In the genomic region with DNA sequence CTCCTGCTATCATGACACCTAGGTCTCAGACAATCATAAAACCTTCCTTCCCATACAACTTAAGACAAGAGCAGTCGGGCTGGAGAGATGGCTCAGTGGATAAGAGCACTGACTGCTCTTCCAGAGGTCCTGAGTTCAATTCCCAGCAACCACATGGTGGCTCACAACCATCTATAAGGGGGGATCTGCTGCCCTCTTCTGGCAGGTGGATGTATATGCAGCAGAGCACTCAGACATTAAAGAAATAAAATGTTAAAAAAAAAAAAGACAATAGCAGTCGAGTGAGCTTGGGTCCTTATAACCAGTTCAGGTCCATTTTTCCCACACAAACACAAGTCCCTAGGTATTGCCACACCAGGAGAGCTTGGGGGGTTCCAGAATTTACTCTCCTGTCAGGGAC, we compare ENCODE assay signal across 10 mouse cellular contexts. TPM values are rescaled to one million over a fixed set of nuclear protein-coding genes. Genes with fewer than 3 reads are reported as not detected.
DNase-seq lines count a peak whose midpoint lies in the region; ATAC-seq and TF ChIP-seq lines count a peak whose summit lies in the region.
"Had no signal": no experiment of that assay in that cellular context is flagged by ENCODE, and none has a peak within 500 bp of the region (broad histone marks: within the 10 kb centered on the region; RNA-seq: fewer than 3 reads in every experiment).

No protein-coding gene starts in this region.

- H3K9ac ChIP-seq in kidney, embryonic 15.5 days, result no peak overlapping the region
- no peak overlapping the region for H3K9ac ChIP-seq in CH12.LX (ENCODE audit: insufficient read depth, low read depth)
- H3K9ac ChIP-seq in MEL (ENCODE audit: control insufficient read depth, low read depth, low read length, poor library complexity, severe bottlenecking), result no peak overlapping the region
- H3K9ac ChIP-seq: hindbrain, embryonic 15.5 days had no signal

- H3K79me2 ChIP-seq in CH12.LX (replicated peaks; ENCODE audit: control insufficient read depth, extremely low read depth, insufficient read depth, poor library complexity, severe bottlenecking), result no peaks in the 10 kb centered on the region
- no peaks in the 10 kb centered on the region for H3K79me2 ChIP-seq in MEL (ENCODE audit: control insufficient read depth, insufficient read depth, low read length, poor library complexity)

- peak; percentile 65 to 70 for TF ChIP-seq CTCF in CH12.LX (conservative IDR thresholded peaks at IDR 0.05 in 1 of 2, IDR thresholded peaks at IDR 0.05 in 1 of 2; ENCODE audit: low read depth in 2 of 2, low read length in 2 of 2)
- TF ChIP-seq CTCF in MEL (IDR thresholded peaks at IDR 0.05 in 2 of 3, conservative IDR thresholded peaks at IDR 0.05 in 1 of 3; ENCODE audit: control insufficient read depth in 1 of 3, insufficient read depth in 1 of 3, low read depth in 2 of 3, low read length in 3 of 3, poor library complexity in 1 of 3, severe bottlenecking in 1 of 3), result peak; percentile 66 to 79 (median 68)

- TF ChIP-seq POLR2A in CH12.LX (IDR thresholded peaks at IDR 0.05; ENCODE audit: low read depth, low read length) (no peak), MEL (IDR thresholded peaks at IDR 0.05; ENCODE audit: control insufficient read depth in 1 of 2, insufficient read depth in 1 of 2, low read depth in 1 of 2, low read length in 2 of 2, poor library complexity in 1 of 2) (no peak)

- H3K4me2 ChIP-seq in kidney, embryonic 15.5 days, result no peak overlapping the region
- no peak overlapping the region for H3K4me2 ChIP-seq in CH12.LX (ENCODE audit: insufficient read depth, low read depth, poor library complexity, severe bottlenecking)
- H3K4me2 ChIP-seq: hindbrain, embryonic 15.5 days had no signal

- dilution Hi-C loops in CH12.LX (cut with MboI; ENCODE audit: extremely low pct_ligation_motif_present, extremely low pct_unique_long_range_greater_than_20kb, low sequenced_read_pairs), result no loop called here

- peak; percentile 29 for DNase-seq in kidney, postnatal 10 days
- DNase-seq in CH12.LX (ENCODE audit: extremely low read depth) (peak; percentile 36), MEL (ENCODE audit: low read depth, low spot score) (peak; percentile 74)
- peak; percentile 63 for DNase-seq in naive thymus-derived CD4-positive, alpha-beta T cell, adult 2 months (ENCODE audit: low read depth)
- no peak for DNase-seq in right cerebral cortex, postnatal 25 days
- DNase-seq: adrenal gland, postnatal 10 days had no signal

- TF ChIP-seq EP300 in CH12.LX (IDR thresholded peaks at IDR 0.05; ENCODE audit: low read length), result no peak
- TF ChIP-seq EP300 in MEL (IDR thresholded peaks at IDR 0.05; ENCODE audit: low read depth in 1 of 2, low read length in 2 of 2), result no peak

- in situ Hi-C loops in CH12.LX (cut with MboI; ENCODE audit: low pct_ligation_motif_present, low pct_unique_long_range_greater_than_20kb, low sequenced_read_pairs), result no loop called here

- WGBS in kidney, embryonic 15.5 days, result 74% methylated on average over 2 of the region's 2 CpGs

- H3K36me3 ChIP-seq in kidney, embryonic 15.5 days, result peaks cover 8% of the 10 kb centered on the region
- H3K36me3 ChIP-seq in CH12.LX (replicated peaks in 1 of 2; ENCODE audit: control insufficient read depth in 1 of 2, insufficient read depth in 1 of 2, low read length in 1 of 2), result no peaks in the 10 kb centered on the region
- no peaks in the 10 kb centered on the region for H3K36me3 ChIP-seq in MEL (ENCODE audit: control insufficient read depth in 1 of 2, insufficient read depth in 2 of 2, low read length in 2 of 2)
- H3K36me3 ChIP-seq: hindbrain, embryonic 15.5 days had no signal

- peaks cover 9% of the 10 kb centered on the region; the same call in 1 of the 2 replicates for H3K9me3 ChIP-seq in kidney, embryonic 15.5 days (replicated peaks)
- H3K9me3 ChIP-seq in CH12.LX (replicated peaks; ENCODE audit: low read length), result peaks cover 13% of the 10 kb centered on the region
- H3K9me3 ChIP-seq in MEL (replicated peaks; ENCODE audit: insufficient read depth, low read length), result no peaks in the 10 kb centered on the region
- H3K9me3 ChIP-seq: hindbrain, embryonic 15.5 days had no signal

- no peaks in the 10 kb centered on the region for H3K27me3 ChIP-seq in kidney, embryonic 15.5 days
- H3K27me3 ChIP-seq in CH12.LX (replicated peaks), result peaks cover 69% of the 10 kb centered on the region
- H3K27me3 ChIP-seq in MEL (ENCODE audit: control insufficient read depth in 1 of 2, insufficient read depth in 2 of 2, low read length in 2 of 2), result peaks cover 5 to 6% of the 10 kb centered on the region in 2 experiments; a peak in 3 of 4 replicates
- H3K27me3 ChIP-seq: hindbrain, embryonic 15.5 days had no signal

- no peak overlapping the region for H3K27ac ChIP-seq in kidney, embryonic 15.5 days
- no peak overlapping the region for H3K27ac ChIP-seq in CH12.LX (ENCODE audit: insufficient read depth, low read depth)
- no peak overlapping the region for H3K27ac ChIP-seq in MEL (ENCODE audit: control insufficient read depth, low read depth, low read length)
- H3K27ac ChIP-seq: hindbrain, embryonic 15.5 days had no signal

- H3K4me1 ChIP-seq in kidney, embryonic 15.5 days, result peaks cover 38% of the 10 kb centered on the region
- H3K4me1 ChIP-seq in CH12.LX (ENCODE audit: control insufficient read depth in 1 of 2, insufficient read depth in 2 of 2) (no peaks in the 10 kb centered on the region), MEL (ENCODE audit: control insufficient read depth in 1 of 2, insufficient read depth in 2 of 2, low read length in 2 of 2) (no peaks in the 10 kb centered on the region)

- TF ChIP-seq RAD21 in CH12.LX (IDR thresholded peaks at IDR 0.05; ENCODE audit: low read depth, low read length) (peak; percentile 42), MEL (IDR thresholded peaks at IDR 0.05; ENCODE audit: low read depth, low read length) (peak; percentile 70)

- no peak overlapping the region for H3K4me3 ChIP-seq in kidney, embryonic 15.5 days (replicated peaks)
- H3K4me3 ChIP-seq in CH12.LX (replicated peaks in 1 of 3; ENCODE audit: low read depth in 2 of 3, low read length in 2 of 3, poor library complexity in 1 of 3), result no peak overlapping the region
- no peak overlapping the region for H3K4me3 ChIP-seq in MEL (ENCODE audit: control insufficient read depth in 1 of 2, insufficient read depth in 1 of 2, low read depth in 2 of 2, low read length in 2 of 2)
- H3K4me3 ChIP-seq: erythroblast, embryonic 14.5 days; hindbrain, embryonic 15.5 days had no signal

- no peak for ATAC-seq in kidney, embryonic 15.5 days (replicated peaks; ENCODE audit: low FRiP score)
- no peak for ATAC-seq in frontal cortex, adult (ENCODE audit: low TSS enrichment)

TF ChIP-seq in CH12.LX, 34 proteins besides CTCF, POLR2A, EP300 and RAD21:
- TF ChIP-seq ZNF384 (IDR thresholded peaks at IDR 0.05; ENCODE audit: low read depth, low read length), result peak; percentile 68
- no peak for TF ChIP-seq MEF2A (IDR thresholded peaks at IDR 0.05; ENCODE audit: borderline replicate concordance, low read depth, low read length)
- TF ChIP-seq SIN3A (IDR thresholded peaks at IDR 0.05; ENCODE audit: low read length), result no peak
- peak; percentile 39 for TF ChIP-seq SMC3 (IDR thresholded peaks at IDR 0.05; ENCODE audit: low read depth, low read length)

TF ChIP-seq in MEL, 35 proteins besides CTCF, POLR2A, EP300 and RAD21:
- TF ChIP-seq SMC3 (IDR thresholded peaks at IDR 0.05; ENCODE audit: low read depth, low read length) (peak; percentile 66), NELFE (IDR thresholded peaks at IDR 0.05; ENCODE audit: low read depth, low read length) (no peak), POLR2AphosphoS5 (IDR thresholded peaks at IDR 0.05; ENCODE audit: borderline replicate concordance, low read depth, low read length) (no peak), ZC3H11A (IDR thresholded peaks at IDR 0.05; ENCODE audit: low read depth, low read length) (peak; percentile 61), USF1 (IDR thresholded peaks at IDR 0.05; ENCODE audit: low read depth, low read length) (no peak), USF2 (IDR thresholded peaks at IDR 0.05; ENCODE audit: borderline replicate concordance in 1 of 2, insufficient read depth in 1 of 2, low read depth in 1 of 2, low read length in 2 of 2) (no peak), TBP (IDR thresholded peaks at IDR 0.05; ENCODE audit: low read depth, low read length) (peak; percentile 49; the same call in 1 of the 2 replicates), ETS1 (IDR thresholded peaks at IDR 0.05; ENCODE audit: low read depth, low read length) (no peak), CHD1 (IDR thresholded peaks at IDR 0.05; ENCODE audit: low read depth, low read length) (no peak), SIN3A (IDR thresholded peaks at IDR 0.05; ENCODE audit: low read length) (no peak), RCOR1 (IDR thresholded peaks at IDR 0.05; ENCODE audit: low read depth, low read length) (no peak), ZNF384 (IDR thresholded peaks at IDR 0.05; ENCODE audit: low read depth, low read length) (peak; percentile 89), POLR2AphosphoS2 (IDR thresholded peaks at IDR 0.05; ENCODE audit: low read length) (no peak), BHLHE40 (IDR thresholded peaks at IDR 0.05; ENCODE audit: borderline replicate concordance, low read depth, low read length) (no peak), MAX (IDR thresholded peaks at IDR 0.05; ENCODE audit: low read length) (no peak), MYC (IDR thresholded peaks at IDR 0.05; ENCODE audit: low read depth, low read length) (peak; percentile 82), UBTF (IDR thresholded peaks at IDR 0.05; ENCODE audit: borderline replicate concordance, insufficient read depth, low read depth, low read length) (no peak)

RNA-seq across cellular contexts. Expression of a gene that starts 23.9 kb away (rescaled TPM):
- polyA plus RNA-seq in kidney, embryonic 15.5 days (2015; fragmentation: Nextera tagmentation; extraction: Ambion mirVana), result 11.8 and 14.1 TPM in 2 replicates
- 0.04 TPM in 2 replicates for total RNA-seq in CH12.LX (2012; rRNA removed)
- total RNA-seq in CH12.LX (2014; rRNA removed), result not detected in 2 replicates
- not detected in 2 replicates for polyA plus RNA-seq in CH12.LX (2012; ENCODE audit: insufficient read length, low read depth)
- total RNA-seq in MEL (2012; rRNA removed), result 0.03 and 0.04 TPM in 2 replicates
- under 1 TPM in 1 of 2 experiments, not detected in 1; 0.26 TPM for polyA plus RNA-seq in MEL (2012; ENCODE audit: insufficient read depth in 1 of 2, insufficient read length in 2 of 2, low read depth in 1 of 2, low replicate concordance in 2 of 2, missing spikeins in 1 of 2)

RNA-seq across cellular contexts. Expression of a gene that starts 57.7 kb away (rescaled TPM):
- polyA plus RNA-seq in kidney, embryonic 15.5 days (2015; fragmentation: Nextera tagmentation; extraction: Ambion mirVana), result 109 and 115 TPM in 2 replicates
- 86.2 and 97.6 TPM in 2 replicates for total RNA-seq in CH12.LX (2012; rRNA removed)
- total RNA-seq in CH12.LX (2014; rRNA removed), result 42.8 and 47.1 TPM in 2 replicates
- 75.6 and 83.7 TPM in 2 replicates for polyA plus RNA-seq in CH12.LX (2012; ENCODE audit: insufficient read length, low read depth)
- total RNA-seq in MEL (2012; rRNA removed), result 71.3 and 78.2 TPM in 2 replicates
- 10 to 100 TPM in 1 of 2 experiments, not detected in 1; 80.7 TPM for polyA plus RNA-seq in MEL (2012; ENCODE audit: insufficient read depth in 1 of 2, insufficient read length in 2 of 2, low read depth in 1 of 2, low replicate concordance in 2 of 2, missing spikeins in 1 of 2)

Comparison
In these comparisons a context has a peak if more than half of its experiments do, and no peak if none do; other contexts are left out.
1. RNA of a gene that starts 23.9 kb away (polyA plus RNA-seq): 11.8 to 14.1 TPM in kidney, embryonic 15.5 days; 0.26 TPM in MEL and not detected in CH12.LX; every median in the first group is over 10 times any median in the second.